Mouse (Mus musculus) hindbrain, embryonic 10.5 days (tissue): Measurements from ENCODE around the gene Aoc2. TPM values are rescaled to one million over a fixed set of nuclear protein-coding genes. Genes with fewer than 3 reads are reported as not detected.

ENCODE experiments used
- DNase-seq: peaks from one replicate; pipeline ENCODE4 v3.0.0-alpha.2; 2017; ENCODE audit warnings: low spot score
- H3K27ac ChIP-seq: fragments of 300-500 bp; sonication (generic); 2 replicates; pipeline ENCODE4 v1.5.1; 2016; ENCODE audit warnings: mild to moderate bottlenecking, moderate library complexity
- H3K27me3 ChIP-seq: fragments of 300-500 bp; sonication (generic); 2 replicates; pipeline ENCODE4 v1.6.1; 2016; ENCODE audit warnings: mild to moderate bottlenecking; ENCODE audit not compliant: poor library complexity, insufficient read depth, severe bottlenecking
- H3K36me3 ChIP-seq: fragments of 300-500 bp; sonication (generic); 2 replicates; pipeline ENCODE4 v1.6.1; 2016; ENCODE audit warnings: mild to moderate bottlenecking, moderate library complexity
- H3K4me1 ChIP-seq: fragments of 300-500 bp; sonication (generic); replicated peaks from 2 replicates; pipeline ENCODE4 v1.6.1; 2016; ENCODE audit warnings: mild to moderate bottlenecking
- H3K4me3 ChIP-seq: fragments of 300-500 bp; sonication (generic); 2 replicates; pipeline ENCODE4 v1.5.1; 2016; ENCODE audit warnings: mild to moderate bottlenecking, moderate library complexity
- H3K9me3 ChIP-seq: fragments of 300-500 bp; sonication (generic); 2 replicates; pipeline ENCODE4 v1.6.1; 2016; ENCODE audit warnings: mild to moderate bottlenecking, moderate library complexity
- WGBS: fragments of 180-500 bp; shearing (Covaris S2); methylation state at CpG from one replicate; pipeline ENCODE4 v1.1.7; 2016; 5-methylcytosine and 5-hydroxymethylcytosine counted together
- polyA plus RNA-seq: library from polyadenylated mRNA; unstranded; fragments of >200 nt; fragmentation: Nextera tagmentation; extraction: Ambion mirVana; gene quantifications from 2 replicates; pipeline ENCODE4 v1.2.1, GENCODE M21; 2016

The Aoc2 gene
- polyA plus RNA-seq, 1 experiment from 2014 or later = 1.5 TPM

DNA sequence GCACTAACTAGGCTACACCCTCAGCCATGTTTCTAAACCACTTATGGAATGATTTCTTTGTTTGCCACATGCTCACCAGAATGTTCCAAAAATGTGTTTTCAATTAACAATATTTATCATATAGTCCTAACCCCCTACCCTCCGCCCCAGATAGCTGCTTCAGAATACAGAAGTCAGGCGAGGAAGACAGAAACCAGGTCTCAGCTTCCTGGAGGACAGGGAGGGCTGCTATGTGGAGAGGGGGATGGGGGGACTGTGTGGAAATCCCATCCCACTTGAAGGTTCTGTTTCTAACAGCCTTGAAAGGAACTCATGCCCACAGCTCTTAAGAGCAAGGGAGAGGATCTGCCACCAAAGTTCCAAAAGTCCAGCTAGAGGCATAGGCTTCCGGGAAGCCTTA lies 24.4 kb downstream of the Aoc2 start:
- Histone ChIP-seq H3K9me3 (0 out of 2 replicates have a peak, but pooled peaks cover 3% of the 10 kb centered on the region), H3K4me3 (no peak overlapping the region), H3K27ac (no peak overlapping the region), H3K27me3 (no peaks in the 10 kb centered on the region), H3K36me3 (no peaks in the 10 kb centered on the region), H3K4me1 (peaks cover 9% of the 10 kb centered on the region; the same call in 1 of the 2 replicates)
- DNase-seq = no peak
- WGBS = 87% methylated on average over 3 of the region's 3 CpGs

DNA sequence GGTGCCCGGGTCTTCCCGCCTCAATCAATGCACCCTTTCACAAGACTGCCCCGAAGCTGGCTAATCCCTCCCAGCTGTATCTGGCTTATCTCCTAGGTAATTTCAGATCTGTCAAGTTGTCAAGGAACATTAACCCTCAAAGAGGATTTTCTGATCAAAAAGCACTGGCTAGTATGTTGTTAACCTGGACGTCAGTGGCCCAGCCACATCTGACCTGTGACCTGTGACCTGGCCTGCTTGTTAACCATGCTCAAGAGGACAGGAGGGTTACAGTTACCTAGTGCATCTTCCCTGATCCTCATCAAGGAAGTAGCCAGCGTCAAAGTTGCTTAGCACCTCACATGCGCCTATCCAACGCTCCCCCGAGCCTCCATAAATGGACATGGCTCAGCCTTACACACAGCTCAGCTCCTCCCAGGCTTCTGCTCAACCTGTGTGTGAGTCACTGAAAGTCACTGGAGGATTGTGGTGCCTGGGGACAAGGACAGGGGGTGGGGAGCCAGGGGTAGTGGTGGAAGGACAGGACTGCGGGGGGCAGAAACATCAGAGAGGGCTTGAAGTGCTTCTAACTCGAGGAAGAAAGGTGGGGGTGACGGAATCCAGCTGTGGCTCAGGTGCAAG lies 26.3 kb downstream of the Aoc2 start:
- Histone ChIP-seq H3K4me1 (peaks cover 9% of the 10 kb centered on the region; the same call in 1 of the 2 replicates), H3K9me3 (0 out of 2 replicates have a peak, but pooled peaks cover 3% of the 10 kb centered on the region), H3K4me3 (no peak overlapping the region), H3K36me3 (no peaks in the 10 kb centered on the region), H3K27me3 (no peaks in the 10 kb centered on the region), H3K27ac (no peak overlapping the region)
- no peak for DNase-seq
- WGBS = 67% methylated on average over 11 of the region's 11 CpGs

DNA sequence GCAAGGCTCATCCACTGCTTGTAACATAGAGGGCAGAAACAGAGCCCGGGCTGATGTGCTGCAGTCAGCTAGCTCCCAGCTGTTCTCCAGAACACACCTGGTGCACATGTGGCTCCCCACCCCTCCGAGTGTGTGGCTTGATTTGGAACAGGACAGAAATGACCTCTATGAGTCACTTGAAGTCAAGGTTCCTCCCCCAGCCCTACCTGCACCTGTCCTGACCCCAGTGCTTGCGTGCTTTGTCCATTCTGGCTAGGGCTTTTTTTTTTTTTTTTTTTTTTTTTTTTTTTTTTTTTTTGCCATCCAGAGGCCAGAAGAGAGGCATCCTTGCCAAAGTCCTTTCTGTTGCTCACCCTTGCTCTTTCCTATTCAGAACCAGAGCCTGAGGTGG lies 26.9 kb downstream of the Aoc2 start:
- Histone ChIP-seq H3K27ac (no peak overlapping the region), H3K9me3 (0 out of 2 replicates have a peak, but pooled peaks cover 3% of the 10 kb centered on the region), H3K4me1 (peaks cover 9% of the 10 kb centered on the region; the same call in 1 of the 2 replicates), H3K4me3 (no peak overlapping the region), H3K27me3 (no peaks in the 10 kb centered on the region), H3K36me3 (no peaks in the 10 kb centered on the region)
- WGBS = 71% methylated on average over 3 of the region's 3 CpGs
- DNase-seq = no peak

DNA sequence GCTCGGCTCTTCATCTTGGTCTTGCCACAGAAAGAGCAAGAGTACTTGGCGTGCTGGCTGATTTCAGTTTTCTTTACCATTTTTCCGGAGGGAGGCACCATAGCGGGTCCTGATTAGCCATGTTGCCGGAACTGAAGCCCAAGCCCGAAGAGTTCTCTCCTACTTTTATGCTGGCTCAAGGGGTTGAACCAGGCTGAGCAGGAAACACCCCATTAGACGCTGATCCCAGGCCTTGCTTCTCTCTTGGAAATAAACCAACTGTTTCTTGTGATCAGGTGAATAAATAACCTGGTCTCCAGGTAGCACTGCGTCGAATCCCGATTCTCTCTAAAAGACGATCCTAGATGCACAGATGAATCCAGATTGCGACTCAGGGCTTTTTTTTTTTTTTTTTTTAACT lies 28.6 kb downstream of the Aoc2 start:
- 0 out of 2 replicates have a peak, but pooled peaks cover 3% of the 10 kb centered on the region for H3K9me3 ChIP-seq
- WGBS = 91% methylated on average over 12 of the region's 12 CpGs
- H3K27me3 ChIP-seq = no peaks in the 10 kb centered on the region
- H3K4me3 ChIP-seq = no peak overlapping the region
- peaks cover 7% of the 10 kb centered on the region; the same call in 1 of the 2 replicates for H3K4me1 ChIP-seq
- no peaks in the 10 kb centered on the region for H3K36me3 ChIP-seq
- H3K27ac ChIP-seq = no peak overlapping the region
- DNase-seq = no peak

DNA sequence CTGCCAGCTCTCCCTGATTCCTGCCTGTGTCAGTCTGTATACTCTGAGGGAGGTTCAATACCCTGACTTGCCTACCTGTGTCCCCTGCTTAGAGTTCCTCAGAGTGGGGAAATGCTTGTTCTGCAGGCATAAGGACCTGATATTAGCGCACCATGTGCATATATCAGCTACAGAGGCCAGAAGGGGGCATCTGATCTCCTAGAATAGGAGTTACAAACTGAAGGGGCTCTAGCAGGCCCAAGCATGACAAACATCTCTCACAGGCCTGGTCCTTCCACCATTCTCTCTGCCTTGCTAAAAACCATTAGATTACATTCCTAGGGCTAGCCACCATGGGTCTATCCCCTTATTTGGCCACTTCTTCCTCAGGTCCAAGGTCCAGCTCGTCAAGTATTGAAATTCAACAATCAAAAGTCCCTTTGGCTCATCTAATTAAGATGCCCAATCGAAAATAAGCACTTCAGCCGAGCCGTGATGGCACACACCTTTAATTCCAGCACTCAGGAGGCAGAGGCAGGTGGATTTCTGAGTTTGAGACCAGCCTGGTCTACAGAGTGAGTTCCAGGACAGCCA lies 29.7 kb downstream of the Aoc2 start:
- H3K36me3 ChIP-seq = no peaks in the 10 kb centered on the region
- 0 out of 2 replicates have a peak, but pooled peaks cover 3% of the 10 kb centered on the region for H3K9me3 ChIP-seq
- H3K4me3 ChIP-seq = no peak overlapping the region
- peaks cover 5% of the 10 kb centered on the region; the same call in 1 of the 2 replicates for H3K4me1 ChIP-seq
- no peak overlapping the region for H3K27ac ChIP-seq
- DNase-seq = no peak
- WGBS = 80% methylated on average over 5 of the region's 5 CpGs
- no peaks in the 10 kb centered on the region for H3K27me3 ChIP-seq

DNA sequence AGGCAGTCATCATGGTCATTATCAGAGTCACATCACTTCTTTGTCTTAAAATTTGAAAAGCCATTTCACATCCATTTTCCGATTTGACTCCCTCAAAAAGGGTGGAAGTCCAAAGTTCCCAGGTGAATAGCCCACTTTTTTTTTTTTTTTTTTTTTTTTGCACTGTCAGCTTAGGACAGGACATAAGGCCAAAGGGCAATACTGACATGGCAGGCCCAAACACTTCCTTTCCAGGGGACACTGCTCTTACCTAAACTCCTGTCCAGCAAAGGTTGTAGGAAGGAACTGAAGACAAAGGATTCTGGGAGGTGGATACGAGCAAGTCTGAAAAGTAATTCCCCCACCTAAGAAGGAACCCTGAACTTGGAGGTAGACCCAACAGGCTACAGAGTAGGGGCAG lies 31.1 kb downstream of the Aoc2 start:
- no peak for DNase-seq
- 88% methylated on average over 2 of the region's 2 CpGs for WGBS

DNA sequence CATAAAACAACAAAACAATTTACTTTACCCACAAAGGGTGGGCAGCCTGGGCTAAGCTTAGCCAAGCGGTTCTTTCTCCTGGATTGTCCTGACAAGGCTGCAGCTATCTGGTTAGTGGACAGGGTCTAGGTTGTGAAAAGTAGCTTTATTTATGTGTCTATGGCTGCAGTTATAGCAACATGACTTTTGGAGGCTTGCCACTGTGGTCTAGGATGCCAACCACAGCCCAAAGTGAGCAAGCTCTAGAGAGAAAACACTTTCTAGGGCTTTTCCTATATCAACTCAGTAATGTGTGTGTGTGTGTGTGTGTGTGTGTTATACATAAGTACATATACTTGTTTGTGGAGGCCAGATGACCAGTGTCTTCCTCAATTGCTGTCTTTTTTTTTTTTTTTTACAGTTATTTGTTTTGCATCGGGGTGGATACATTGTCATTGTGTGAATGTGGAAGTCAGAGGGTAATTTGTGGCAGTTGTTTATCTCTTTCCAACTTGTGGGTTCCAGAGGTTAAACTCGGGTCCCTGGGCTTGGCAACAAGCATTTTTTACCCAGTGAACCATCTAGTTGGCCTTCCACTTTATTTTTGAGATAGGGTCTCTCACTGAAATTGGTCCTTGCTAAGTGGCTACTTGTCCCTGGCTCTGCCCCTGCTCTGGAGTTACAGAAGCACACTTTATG lies 32.8 kb downstream of the Aoc2 start:
- H3K9me3 ChIP-seq = no peaks in the 10 kb centered on the region
- no peak overlapping the region for H3K27ac ChIP-seq
- no peaks in the 10 kb centered on the region for H3K36me3 ChIP-seq
- no peak overlapping the region for H3K4me3 ChIP-seq
- 0 out of 2 replicates have a peak, but pooled peaks cover 4% of the 10 kb centered on the region for H3K4me1 ChIP-seq
- WGBS = 86% methylated on average over 3 of the region's 3 CpGs
- no peak for DNase-seq
- no peaks in the 10 kb centered on the region for H3K27me3 ChIP-seq

More for the DNA sequence above, 31.1 kb downstream of the Aoc2 start:
- H3K27ac ChIP-seq = no peak overlapping the region
- no peaks in the 10 kb centered on the region for H3K9me3 ChIP-seq
- H3K36me3 ChIP-seq = no peaks in the 10 kb centered on the region
- no peak overlapping the region for H3K4me3 ChIP-seq
- peaks cover 10% of the 10 kb centered on the region; the same call in 1 of the 2 replicates for H3K4me1 ChIP-seq
- H3K27me3 ChIP-seq = no peaks in the 10 kb centered on the region

DNA sequence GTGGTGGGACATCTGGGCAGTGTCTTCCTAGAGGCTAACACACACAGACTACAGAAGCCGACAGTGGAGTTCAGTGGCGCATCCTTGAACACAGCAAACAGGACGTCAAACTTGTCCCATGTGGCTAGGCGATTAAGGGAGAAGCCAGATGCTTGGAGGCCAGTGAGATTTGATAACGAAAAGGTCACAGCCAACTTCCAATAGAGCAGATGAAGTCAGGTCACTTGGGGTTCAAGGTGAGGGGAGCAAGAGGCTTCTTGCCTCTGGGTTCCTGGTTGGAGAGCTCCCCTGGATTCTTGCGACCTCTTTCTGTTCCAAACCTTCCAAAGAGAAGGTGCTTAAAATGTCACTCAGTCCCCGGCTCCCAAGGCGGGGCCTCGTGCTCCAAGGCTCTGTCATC lies 34.9 kb downstream of the Aoc2 start:
- no peak overlapping the region for H3K4me3 ChIP-seq
- H3K9me3 ChIP-seq = no peaks in the 10 kb centered on the region
- no peaks in the 10 kb centered on the region for H3K27me3 ChIP-seq
- H3K27ac ChIP-seq = peak overlapping the region; percentile 53; the same call in 1 of the 2 replicates
- H3K4me1 ChIP-seq = 0 out of 2 replicates have a peak, but pooled peaks cover 4% of the 10 kb centered on the region
- H3K36me3 ChIP-seq = no peaks in the 10 kb centered on the region
- DNase-seq = no peak
- 76% methylated on average over 9 of the region's 9 CpGs for WGBS

DNA sequence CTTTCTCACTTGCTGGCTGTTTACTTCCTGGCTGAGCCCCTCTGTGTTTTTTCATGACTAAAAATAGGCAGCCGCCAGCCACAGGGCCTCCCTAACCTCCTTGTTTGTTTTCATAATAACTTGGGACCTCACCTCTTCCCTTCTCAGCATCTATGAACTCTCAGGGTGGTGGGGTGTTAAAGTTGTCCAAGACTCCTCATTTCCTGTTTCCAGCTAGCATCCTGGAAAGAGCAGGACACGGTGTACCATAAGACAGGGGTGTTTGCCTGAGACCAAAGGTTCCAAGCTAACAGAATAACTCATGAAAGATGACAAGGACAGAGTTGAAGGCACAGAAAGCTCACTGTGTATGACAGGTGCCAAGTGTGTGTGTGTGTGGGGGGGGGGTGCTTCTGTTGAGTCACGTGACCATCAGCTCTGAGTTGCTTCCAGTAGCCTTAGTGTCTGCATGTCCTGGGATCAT lies 35.8 kb downstream of the Aoc2 start:
- DNase-seq = no peak
- Histone ChIP-seq H3K4me3 (no peak overlapping the region), H3K9me3 (no peaks in the 10 kb centered on the region), H3K27ac (no peak overlapping the region), H3K36me3 (no peaks in the 10 kb centered on the region), H3K27me3 (no peaks in the 10 kb centered on the region), H3K4me1 (0 out of 2 replicates have a peak, but pooled peaks cover 4% of the 10 kb centered on the region)
- 63% methylated on average over 3 of the region's 3 CpGs for WGBS

DNA sequence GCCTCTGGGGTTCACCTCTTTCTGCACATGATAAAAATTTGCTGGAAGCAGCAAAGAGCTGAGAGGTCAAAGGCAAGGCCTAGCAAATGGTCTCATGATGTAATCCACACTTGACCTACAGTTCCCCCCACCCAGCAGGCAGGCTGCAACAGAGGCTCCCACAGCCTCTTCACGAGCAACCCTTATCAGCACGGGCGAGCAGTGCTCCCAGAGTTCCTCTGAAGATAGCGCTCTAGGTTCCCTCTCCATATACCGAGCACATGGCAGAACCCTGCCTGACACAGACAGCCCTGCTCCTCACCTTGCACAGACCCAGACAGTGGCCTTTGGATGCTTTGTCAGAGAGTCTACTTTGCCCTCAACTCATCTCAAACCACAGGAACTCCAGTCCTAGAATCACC lies 39.7 kb downstream of the Aoc2 start:
- Histone ChIP-seq H3K27me3 (no peaks in the 10 kb centered on the region), H3K9me3 (no peaks in the 10 kb centered on the region), H3K27ac (no peak overlapping the region), H3K36me3 (no peaks in the 10 kb centered on the region), H3K4me1 (0 out of 2 replicates have a peak, but pooled peaks cover 4% of the 10 kb centered on the region), H3K4me3 (no peak overlapping the region)
- DNase-seq = no peak
- 80% methylated on average over 5 of the region's 5 CpGs for WGBS

DNA sequence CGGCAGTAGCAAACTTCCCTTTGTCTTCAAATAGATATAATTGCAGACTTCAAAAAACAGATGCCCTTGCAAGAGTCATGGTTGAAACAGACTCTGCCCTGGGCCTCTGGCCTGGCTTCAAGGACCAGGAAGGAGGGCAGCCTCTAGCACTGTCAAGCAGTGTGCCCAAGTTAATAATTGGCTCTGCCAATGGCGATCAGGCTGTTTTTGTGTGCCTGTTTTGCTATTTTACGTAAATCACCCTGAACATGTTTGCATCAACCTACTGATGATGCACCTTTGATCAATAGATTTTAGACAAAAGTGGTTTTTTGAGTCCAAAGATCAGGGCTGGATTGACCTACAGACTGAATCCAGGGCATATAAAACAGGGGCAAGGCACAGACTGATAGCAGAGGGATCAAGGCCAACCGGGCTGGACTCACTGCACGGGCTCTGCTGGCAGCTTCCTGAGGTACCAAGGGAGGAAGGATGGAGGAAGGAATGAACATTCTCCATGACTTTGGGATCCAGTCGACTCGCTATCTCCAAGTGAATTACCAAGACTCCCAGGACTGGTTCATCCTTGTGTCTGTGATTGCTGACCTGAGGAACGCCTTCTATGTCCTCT lies 42.6 kb downstream of the Aoc2 start, which contains the start of gene G6pc:
Gene G6pc (plus strand): TSS at position 236 of the 610 bp plus-strand sequence.
- Histone ChIP-seq H3K4me3 (no peak within 1 kb of the TSS), H3K9me3 (no peaks in the 10 kb centered on the region), H3K27me3 (no peaks in the 10 kb centered on the region), H3K36me3 (no peaks in the 10 kb centered on the region), H3K4me1 (no peaks in the 10 kb centered on the region), H3K27ac (no peak within 1 kb of the TSS)
- WGBS = 90% methylated on average over 8 of the region's 8 CpGs
- DNase-seq = no peak

DNA sequence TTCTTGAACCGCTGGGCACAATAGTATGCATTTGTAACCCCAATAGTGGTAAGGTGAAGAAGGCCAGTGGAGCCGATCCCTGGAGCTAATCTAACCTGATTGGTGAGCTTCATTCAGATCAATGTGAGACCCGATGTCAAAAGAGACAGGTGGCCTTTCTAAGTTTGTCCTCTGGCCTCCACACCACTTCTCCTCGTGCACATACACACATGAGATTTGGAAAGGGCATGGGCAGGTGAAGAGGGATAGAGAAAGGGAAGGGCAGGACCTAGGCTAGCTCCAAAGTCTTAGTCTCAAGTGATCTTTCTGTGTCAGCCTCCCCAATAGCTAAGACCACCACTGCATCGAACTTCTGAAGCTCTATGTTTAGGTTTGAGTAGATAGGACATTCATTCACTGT lies 45.3 kb downstream of the Aoc2 start:
- Histone ChIP-seq H3K27ac (no peak overlapping the region), H3K27me3 (no peaks in the 10 kb centered on the region), H3K9me3 (no peaks in the 10 kb centered on the region), H3K4me1 (no peaks in the 10 kb centered on the region), H3K36me3 (no peaks in the 10 kb centered on the region), H3K4me3 (no peak overlapping the region)
- WGBS = 81% methylated on average over 5 of the region's 5 CpGs
- no peak for DNase-seq
